Mouse (Mus musculus): ENCODE measurements around the gene Tmc4.
A peak's percentile ranks its signal among the peaks of the same experiment; 100 is the strongest.

DNA sequence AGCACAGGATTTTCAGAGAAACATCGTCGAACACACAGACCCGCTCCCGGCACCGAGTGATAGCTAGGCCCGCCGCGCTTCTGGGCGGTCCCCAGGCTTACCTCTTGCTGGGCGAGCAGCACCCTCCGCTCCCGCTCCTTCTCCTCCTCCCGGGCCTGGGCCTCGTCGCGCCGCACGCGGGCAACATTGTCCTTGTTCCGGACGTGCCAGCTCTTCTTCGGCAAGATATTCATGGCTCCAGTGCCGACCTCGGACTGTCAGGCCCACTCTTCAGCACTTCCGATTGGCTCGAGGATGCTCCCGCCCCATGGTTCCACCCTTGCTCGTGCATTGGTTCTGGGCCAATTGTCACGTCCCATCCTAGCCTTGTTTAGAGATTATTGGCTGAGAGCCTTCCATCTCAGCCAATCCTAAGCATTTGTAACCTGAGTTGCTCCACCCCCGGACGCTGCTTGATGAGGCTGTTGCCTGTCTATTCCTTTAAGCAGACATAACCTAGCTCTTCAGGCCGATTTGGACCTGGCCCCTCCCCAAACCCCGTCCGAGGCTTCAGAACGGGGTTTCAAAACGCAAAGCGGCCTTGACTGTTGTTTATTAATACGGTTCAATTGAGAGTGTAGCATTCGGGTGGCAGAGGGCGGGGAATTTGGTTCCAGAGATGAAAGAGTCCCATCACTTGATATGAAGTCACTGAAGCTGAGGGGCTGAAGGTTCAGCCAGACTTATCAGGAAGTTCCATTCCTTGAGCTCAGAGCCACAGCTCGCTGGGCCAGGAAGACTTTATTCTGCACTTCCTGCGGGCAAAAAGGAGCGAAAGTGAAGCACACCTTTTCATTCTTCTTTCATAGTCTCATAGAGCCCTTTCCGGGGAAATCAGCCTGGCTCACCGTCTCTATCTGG, 11.9 kb downstream of the Tmc4 start, which contains the start of gene Leng1:
- TF ChIP-seq CTCF (IDR thresholded peaks at IDR 0.05; ENCODE audit: extremely low read depth, insufficient read depth, low read length), result no peak
- TF ChIP-seq POLR2A (IDR thresholded peaks at IDR 0.05; ENCODE audit: extremely low read depth, insufficient read depth, low read length), result peak; percentile 82

Data from cortical plate, adult 2 months (tissue).